ENCODE assay signal across 16 mouse cellular contexts in genomic region chr9:114995716-114996115, GRCm38 (mm10).
"Had no signal": no experiment of that assay in that cellular context is flagged by ENCODE, and none has a peak within 500 bp of the region (broad histone marks: within the 10 kb centered on the region; RNA-seq: fewer than 3 reads in every experiment).

No protein-coding gene starts in this region.

- H3K4me3 ChIP-seq: neural tube, embryonic 12.5 days; neural tube, embryonic 13.5 days; neural tube, embryonic 15.5 days; stomach, embryonic 15.5 days had no signal

- DNase-seq: retina, postnatal 1 day; right cerebral cortex, adult 18-20 months; right cerebral cortex, postnatal 25 days; right cerebral cortex, postnatal 4 days; spleen, adult 18-20 months; thymus, adult 18-20 months; thymus, adult 2 months; thymus, postnatal 14 days; thymus, postnatal 25 days; thymus, postnatal 36 days; thymus, postnatal 4 days had no signal

- H3K4me1 ChIP-seq: neural tube, embryonic 12.5 days; neural tube, embryonic 13.5 days; neural tube, embryonic 15.5 days; stomach, embryonic 15.5 days had no signal

- H3K36me3 ChIP-seq: neural tube, embryonic 12.5 days; neural tube, embryonic 15.5 days; stomach, embryonic 15.5 days had no signal

- H3K27ac ChIP-seq: neural tube, embryonic 12.5 days; neural tube, embryonic 13.5 days; neural tube, embryonic 15.5 days; stomach, embryonic 15.5 days; stomach, postnatal 0 days had no signal

- H3K27me3 ChIP-seq: neural tube, embryonic 12.5 days; neural tube, embryonic 13.5 days; neural tube, embryonic 15.5 days; stomach, embryonic 15.5 days had no signal
